Comparison of ENCODE assay signal across 32 mouse cellular contexts in the genomic region with DNA sequence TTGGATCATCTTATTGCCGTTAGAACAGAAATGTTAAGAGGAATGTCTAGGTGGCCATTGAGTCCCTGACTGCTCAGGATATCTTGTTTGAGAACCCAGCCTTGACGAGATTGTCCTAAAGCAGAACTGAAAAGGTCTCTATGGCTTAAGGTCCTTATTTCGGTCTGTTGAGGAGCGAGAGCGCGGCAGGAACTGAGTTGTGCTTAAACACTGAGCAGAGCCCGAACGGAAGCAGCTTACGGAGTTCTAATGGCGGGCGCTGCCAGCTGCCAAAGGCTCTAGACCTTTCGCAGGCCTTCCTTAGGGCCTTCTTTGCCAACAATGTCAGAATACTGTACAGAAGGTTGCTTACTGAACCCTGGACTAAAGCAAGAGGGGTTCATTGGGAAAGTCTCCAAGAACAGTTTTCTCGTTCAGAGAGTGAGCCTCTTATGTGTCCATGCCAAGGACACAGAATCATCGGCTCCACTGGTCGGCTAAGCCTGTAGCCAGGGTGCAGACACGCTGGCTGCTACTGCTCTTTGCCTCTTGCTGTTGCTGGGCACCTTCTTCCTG. TPM values are rescaled to one million over a fixed set of nuclear protein-coding genes. Genes with fewer than 3 reads are reported as not detected.
DNase-seq lines count a peak whose midpoint lies in the region; ATAC-seq and TF ChIP-seq lines count a peak whose summit lies in the region.
"Had no signal": no experiment of that assay in that cellular context is flagged by ENCODE, and none has a peak within 500 bp of the region (broad histone marks: within the 10 kb centered on the region; RNA-seq: fewer than 3 reads in every experiment).

No protein-coding gene starts in this region.

- H3K36me3 ChIP-seq in hindbrain, postnatal 0 days (ENCODE audit: insufficient read depth, low read length) = no peaks in the 10 kb centered on the region
- peaks cover 59% of the 10 kb centered on the region for H3K36me3 ChIP-seq in hindbrain, embryonic 10.5 days
- H3K36me3 ChIP-seq in thymus, adult 2 months (ENCODE audit: control insufficient read depth, insufficient read depth, low read length) = no peaks in the 10 kb centered on the region
- H3K36me3 ChIP-seq in stomach, postnatal 0 days (ENCODE audit: control insufficient read depth, insufficient read depth, low read length) = no peaks in the 10 kb centered on the region
- H3K36me3 ChIP-seq in liver, embryonic 12.5 days = peaks cover 9% of the 10 kb centered on the region; the same call in 1 of the 2 replicates
- H3K36me3 ChIP-seq in heart, adult 2 months (ENCODE audit: control insufficient read depth, insufficient read depth, low read length) = no peaks in the 10 kb centered on the region
- H3K36me3 ChIP-seq: hindbrain, embryonic 15.5 days had no signal

- DNase-seq in hindbrain, postnatal 0 days (ENCODE audit: low spot score) = peak; percentile 56
- DNase-seq in hindbrain, embryonic 10.5 days (ENCODE audit: low spot score) = no peak
- DNase-seq in thymus, adult 2 months = no peak
- DNase-seq in thymus, postnatal 10 days (ENCODE audit: low spot score in 2 of 2) = no peak
- DNase-seq in stomach, postnatal 0 days (ENCODE audit: low spot score) = no peak
- DNase-seq in heart, adult 2 months = no peak
- DNase-seq: adrenal gland, postnatal 25 days; cerebellum, adult 11-12 months; cerebellum, postnatal 36 days; heart, postnatal 4 days; kidney, adult 18-20 months; layer of hippocampus, postnatal 36 days; lung, adult 18-20 months; lung, postnatal 10 days; right cerebral cortex, postnatal 14 days had no signal

- TF ChIP-seq CTCF in hindbrain, postnatal 0 days (IDR thresholded peaks at IDR 0.05; ENCODE audit: low read depth) = no peak
- no peak for TF ChIP-seq CTCF in thymus, adult 2 months (IDR thresholded peaks at IDR 0.05; ENCODE audit: borderline replicate concordance, control insufficient read depth, extremely low read depth, insufficient read depth, low read length, poor library complexity)
- TF ChIP-seq CTCF in stomach, postnatal 0 days (IDR thresholded peaks at IDR 0.05; ENCODE audit: low read depth) = no peak
- TF ChIP-seq CTCF in heart, adult 2 months (IDR thresholded peaks at IDR 0.05) = no peak

- H3K4me1 ChIP-seq in hindbrain, postnatal 0 days (ENCODE audit: insufficient read depth, low read length) = peaks cover 4% of the 10 kb centered on the region; the same call in 1 of the 2 replicates
- H3K4me1 ChIP-seq in hindbrain, embryonic 10.5 days (replicated peaks) = peaks cover 14% of the 10 kb centered on the region
- H3K4me1 ChIP-seq in thymus, adult 2 months (replicated peaks; ENCODE audit: control insufficient read depth, insufficient read depth, low read length) = peaks cover 45% of the 10 kb centered on the region
- H3K4me1 ChIP-seq in stomach, postnatal 0 days (replicated peaks; ENCODE audit: control insufficient read depth, insufficient read depth) = no peaks in the 10 kb centered on the region; the same call in 1 of the 2 replicates
- 0 out of 2 replicates have a peak, but pooled peaks cover 5% of the 10 kb centered on the region for H3K4me1 ChIP-seq in liver, embryonic 12.5 days
- H3K4me1 ChIP-seq in heart, adult 2 months (ENCODE audit: control insufficient read depth, insufficient read depth, low read length) = peaks cover 3% of the 10 kb centered on the region; the same call in 1 of the 2 replicates
- H3K4me1 ChIP-seq: midbrain, embryonic 12.5 days had no signal

- no peaks in the 10 kb centered on the region for H3K79me2 ChIP-seq in heart, adult 2 months (replicated peaks; ENCODE audit: control insufficient read depth, insufficient read depth, low read length)

- H3K9me3 ChIP-seq in hindbrain, postnatal 0 days (ENCODE audit: low read length) = no peaks in the 10 kb centered on the region
- H3K9me3 ChIP-seq in hindbrain, embryonic 10.5 days = no peaks in the 10 kb centered on the region
- no peaks in the 10 kb centered on the region for H3K9me3 ChIP-seq in stomach, postnatal 0 days (ENCODE audit: control insufficient read depth, low read length)
- H3K9me3 ChIP-seq in liver, embryonic 12.5 days (replicated peaks) = no peaks in the 10 kb centered on the region
- H3K9me3 ChIP-seq: forebrain, embryonic 13.5 days; hindbrain, embryonic 15.5 days; limb, embryonic 12.5 days; midbrain, embryonic 12.5 days had no signal

- WGBS in hindbrain, postnatal 0 days = 79% methylated on average over 16 of the region's 16 CpGs
- 93% methylated on average over 16 of the region's 16 CpGs for WGBS in hindbrain, embryonic 10.5 days
- WGBS in thymus, adult 2 months = 98% methylated on average over 16 of the region's 16 CpGs
- 80% methylated on average over 16 of the region's 16 CpGs for WGBS in stomach, postnatal 0 days
- WGBS in liver, embryonic 12.5 days (ENCODE audit: insufficient replicate concordance) = 87% methylated on average over 16 of the region's 16 CpGs
- WGBS in heart, adult 2 months = 91% methylated on average over 16 of the region's 16 CpGs

- no peak overlapping the region for H3K4me2 ChIP-seq in hindbrain, postnatal 0 days (ENCODE audit: low read depth, low read length)
- H3K4me2 ChIP-seq in stomach, postnatal 0 days (replicated peaks; ENCODE audit: low read depth) = no peak overlapping the region
- no peak overlapping the region for H3K4me2 ChIP-seq in liver, embryonic 12.5 days
- H3K4me2 ChIP-seq: forebrain, embryonic 13.5 days; hindbrain, embryonic 15.5 days; limb, embryonic 12.5 days; liver, embryonic 11.5 days; midbrain, embryonic 12.5 days had no signal

- peak; percentile 41 for ATAC-seq in hindbrain, postnatal 0 days
- peak; percentile 57; the same call in 1 of the 2 replicates for ATAC-seq in neutrophil, adult 5-6 weeks (ENCODE audit: extremely low read depth, insufficient number of reproducible peaks, low FRiP score, poor library complexity, severe bottlenecking)
- ATAC-seq in stomach, postnatal 0 days (ENCODE audit: low FRiP score, low TSS enrichment) = no peak
- no peak for ATAC-seq in liver, embryonic 12.5 days
- ATAC-seq: forebrain, embryonic 13.5 days had no signal

- no peak overlapping the region for H3K4me3 ChIP-seq in hindbrain, postnatal 0 days (ENCODE audit: low read length)
- no peak overlapping the region for H3K4me3 ChIP-seq in hindbrain, embryonic 10.5 days
- H3K4me3 ChIP-seq in thymus, adult 2 months (ENCODE audit: control insufficient read depth, insufficient read depth, low read length) = no peak overlapping the region
- no peak overlapping the region for H3K4me3 ChIP-seq in stomach, postnatal 0 days (ENCODE audit: low read depth, low read length)
- no peak overlapping the region for H3K4me3 ChIP-seq in liver, embryonic 12.5 days
- no peak overlapping the region for H3K4me3 ChIP-seq in heart, adult 2 months
- H3K4me3 ChIP-seq: forebrain, embryonic 13.5 days; hindbrain, embryonic 15.5 days; limb, embryonic 12.5 days; midbrain, embryonic 12.5 days had no signal

- no peak overlapping the region for H3K9ac ChIP-seq in hindbrain, postnatal 0 days (replicated peaks; ENCODE audit: low read length)
- H3K9ac ChIP-seq in stomach, postnatal 0 days (ENCODE audit: low read length) = no peak overlapping the region
- no peak overlapping the region for H3K9ac ChIP-seq in liver, embryonic 12.5 days
- no peak overlapping the region for H3K9ac ChIP-seq in heart, adult 2 months (ENCODE audit: low read depth, low read length)
- H3K9ac ChIP-seq: forebrain, embryonic 13.5 days; hindbrain, embryonic 15.5 days; limb, embryonic 12.5 days; midbrain, embryonic 12.5 days had no signal

- no peak overlapping the region for H3K27ac ChIP-seq in hindbrain, postnatal 0 days
- H3K27ac ChIP-seq in hindbrain, embryonic 10.5 days = no peak overlapping the region
- H3K27ac ChIP-seq in thymus, adult 2 months (ENCODE audit: control insufficient read depth, insufficient read depth, low read length) = peak overlapping the region; percentile 6; the same call in 1 of the 2 replicates
- H3K27ac ChIP-seq in stomach, postnatal 0 days (replicated peaks) = peak overlapping the region; percentile 91
- H3K27ac ChIP-seq in liver, embryonic 12.5 days = no peak overlapping the region
- no peak overlapping the region for H3K27ac ChIP-seq in heart, adult 2 months
- H3K27ac ChIP-seq: forebrain, embryonic 13.5 days; hindbrain, embryonic 15.5 days; kidney, postnatal 0 days; limb, embryonic 12.5 days; midbrain, embryonic 12.5 days had no signal

- intact Hi-C loops in heart, adult 2 months (cut with DNase I) = no loop called here

- TF ChIP-seq POLR2A in thymus, adult 2 months (IDR thresholded peaks at IDR 0.05; ENCODE audit: control insufficient read depth, extremely low read depth, insufficient read depth, low read length, poor library complexity) = no peak
- no peak for TF ChIP-seq POLR2A in heart, adult 2 months (IDR thresholded peaks at IDR 0.05; ENCODE audit: insufficient read depth, low read depth, low read length)

- H3K27me3 ChIP-seq in hindbrain, postnatal 0 days (ENCODE audit: insufficient read depth, low read length) = no peaks in the 10 kb centered on the region
- no peaks in the 10 kb centered on the region for H3K27me3 ChIP-seq in hindbrain, embryonic 10.5 days (ENCODE audit: insufficient read depth, poor library complexity, severe bottlenecking)
- no peaks in the 10 kb centered on the region for H3K27me3 ChIP-seq in thymus, adult 2 months (ENCODE audit: control insufficient read depth, insufficient read depth, low read length)
- H3K27me3 ChIP-seq in stomach, postnatal 0 days (ENCODE audit: control insufficient read depth, insufficient read depth, low read length) = no peaks in the 10 kb centered on the region
- H3K27me3 ChIP-seq in liver, embryonic 12.5 days (replicated peaks) = no peaks in the 10 kb centered on the region
- no peaks in the 10 kb centered on the region for H3K27me3 ChIP-seq in heart, adult 2 months (ENCODE audit: control insufficient read depth, insufficient read depth, low read length)
- H3K27me3 ChIP-seq: forebrain, embryonic 13.5 days; hindbrain, embryonic 15.5 days; limb, embryonic 12.5 days; midbrain, embryonic 12.5 days had no signal

- TF ChIP-seq EP300 in stomach, postnatal 0 days (optimal IDR thresholded peaks at IDR 0.05) = no peak
- no peak for TF ChIP-seq EP300 in heart, adult 2 months (IDR thresholded peaks at IDR 0.05; ENCODE audit: insufficient read depth, low read depth, low read length)

RNA-seq across cellular contexts. Expression of a gene that starts 7.3 kb away (rescaled TPM):
- not detected in 2 replicates for total RNA-seq in hindbrain, postnatal 0 days (2014; rRNA removed)
- not detected in 2 replicates for polyA plus RNA-seq in hindbrain, postnatal 0 days (2015; fragmentation: Nextera tagmentation; extraction: Ambion mirVana)
- 0.24 TPM in 1 of 2 replicates, not detected in the other for polyA plus RNA-seq in hindbrain, embryonic 10.5 days (2016; fragmentation: Nextera tagmentation; extraction: Ambion mirVana)
- polyA plus RNA-seq in thymus, adult 2 months (2012; rRNA removed) = 0.57 and 0.74 TPM in 2 replicates
- total RNA-seq in neutrophil, adult 5-6 weeks (2017) = 0.93 and 2.2 TPM in 2 replicates
- not detected in 2 replicates for polyA plus RNA-seq in stomach, postnatal 0 days (2015; fragmentation: Nextera tagmentation; extraction: Ambion mirVana)
- polyA plus RNA-seq in liver, embryonic 12.5 days (2016; fragmentation: Nextera tagmentation; extraction: Ambion mirVana) = not detected in 2 replicates
- not detected for total RNA-seq in heart, adult 2 months (2021)
- polyA plus RNA-seq in heart, adult 2 months (2012; rRNA removed) = not detected in 2 replicates
- total RNA-seq: adrenal gland, postnatal 25 days; ES-E14; gastrocnemius, adult 8-10 months; heart, postnatal 4 days; layer of hippocampus, adult 8-10 months; layer of hippocampus, postnatal 36 days; left cerebral cortex, postnatal 10 days; megakaryocyte progenitor cell, adult 5-6 weeks; monocyte, adult 5-6 weeks had no signal
- polyA plus RNA-seq: embryonic facial prominence, embryonic 14.5 days; forebrain, embryonic 13.5 days; frontal cortex, adult 2 months; heart, embryonic 16.5 days; hindbrain, embryonic 15.5 days; kidney, postnatal 0 days; midbrain, embryonic 12.5 days had no signal

RNA-seq across cellular contexts. Expression of a gene that starts 25.4 kb away (rescaled TPM):
- total RNA-seq in hindbrain, postnatal 0 days (2014; rRNA removed) = 5.1 and 5.2 TPM in 2 replicates
- polyA plus RNA-seq in hindbrain, postnatal 0 days (2015; fragmentation: Nextera tagmentation; extraction: Ambion mirVana) = 3.3 and 3.4 TPM in 2 replicates
- polyA plus RNA-seq in hindbrain, embryonic 10.5 days (2016; fragmentation: Nextera tagmentation; extraction: Ambion mirVana) = 3.5 and 4.4 TPM in 2 replicates
- polyA plus RNA-seq in thymus, adult 2 months (2012; rRNA removed) = 4.2 and 4.6 TPM in 2 replicates
- 20.1 and 21.9 TPM in 2 replicates for total RNA-seq in neutrophil, adult 5-6 weeks (2017)
- polyA plus RNA-seq in stomach, postnatal 0 days (2015; fragmentation: Nextera tagmentation; extraction: Ambion mirVana) = 34.0 and 34.9 TPM in 2 replicates
- 4.2 and 4.5 TPM in 2 replicates for polyA plus RNA-seq in liver, embryonic 12.5 days (2016; fragmentation: Nextera tagmentation; extraction: Ambion mirVana)
- 1 to 10 TPM; 2.3 to 2.6 TPM for total RNA-seq in heart, adult 2 months (2021)
- 0.88 and 1.2 TPM in 2 replicates for polyA plus RNA-seq in heart, adult 2 months (2012; rRNA removed)

RNA-seq across cellular contexts. Expression of a gene that starts 26.6 kb away (rescaled TPM):
- 10.1 and 13.8 TPM in 2 replicates for total RNA-seq in hindbrain, postnatal 0 days (2014; rRNA removed)
- 9.7 and 11.0 TPM in 2 replicates for polyA plus RNA-seq in hindbrain, postnatal 0 days (2015; fragmentation: Nextera tagmentation; extraction: Ambion mirVana)
- 27.6 and 33.4 TPM in 2 replicates for polyA plus RNA-seq in hindbrain, embryonic 10.5 days (2016; fragmentation: Nextera tagmentation; extraction: Ambion mirVana)
- 11.0 and 11.4 TPM in 2 replicates for polyA plus RNA-seq in thymus, adult 2 months (2012; rRNA removed)
- total RNA-seq in neutrophil, adult 5-6 weeks (2017) = 9.0 and 12.8 TPM in 2 replicates
- polyA plus RNA-seq in stomach, postnatal 0 days (2015; fragmentation: Nextera tagmentation; extraction: Ambion mirVana) = 6.7 and 9.4 TPM in 2 replicates
- polyA plus RNA-seq in liver, embryonic 12.5 days (2016; fragmentation: Nextera tagmentation; extraction: Ambion mirVana) = 8.5 and 8.7 TPM in 2 replicates
- 1 to 10 TPM; 4.1 to 6.7 TPM for total RNA-seq in heart, adult 2 months (2021)
- polyA plus RNA-seq in heart, adult 2 months (2012; rRNA removed) = 3.6 and 5.8 TPM in 2 replicates

Comparison
In these comparisons a context has a peak if more than half of its experiments do, and no peak if none do; other contexts are left out.
1. ATAC-seq: peak in hindbrain, postnatal 0 days (single experiment) and neutrophil, adult 5-6 weeks (single experiment); none in stomach, postnatal 0 days (single experiment) and liver, embryonic 12.5 days (single experiment).
2. H3K27ac ChIP-seq: peak in thymus, adult 2 months (single experiment) and stomach, postnatal 0 days (single experiment); none in hindbrain, postnatal 0 days (single experiment), hindbrain, embryonic 10.5 days (single experiment), liver, embryonic 12.5 days (single experiment) and heart, adult 2 months (single experiment).